Mouse (Mus musculus) thymus, adult 2 months (tissue): Measurements from ENCODE around the gene Myl6b. TPM values are rescaled to one million over a fixed set of nuclear protein-coding genes. Genes with fewer than 3 reads are reported as not detected.
"Not testable (repeated sequence)": the region's sequence is repeated elsewhere in the genome, so short reads cannot be mapped to it uniquely, and the experiment has no call there.

ENCODE experiments used
- DNase-seq: peaks from one replicate; pipeline ENCODE4 v3.0.0; 2021
- H3K27ac ChIP-seq: fragments of 200-500 bp; 2 replicates; pipeline ENCODE4 v1.5.1; 2012; ENCODE audit warnings: low read length, control low read depth; ENCODE audit not compliant: control insufficient read depth, insufficient read depth
- H3K27me3 ChIP-seq: fragments of 200-500 bp; 2 replicates; pipeline ENCODE4 v1.6.1; 2012; ENCODE audit warnings: mild to moderate bottlenecking, low read length, moderate library complexity, mixed read lengths; ENCODE audit not compliant: control insufficient read depth, insufficient read depth
- H3K36me3 ChIP-seq: fragments of 200-500 bp; 2 replicates; pipeline ENCODE4 v1.6.1; 2012; ENCODE audit warnings: mild to moderate bottlenecking, low read length, moderate library complexity; ENCODE audit not compliant: control insufficient read depth, insufficient read depth
- H3K4me1 ChIP-seq: fragments of 200-500 bp; replicated peaks from 2 replicates; pipeline ENCODE4 v1.6.1; 2012; ENCODE audit warnings: low read length; ENCODE audit not compliant: control insufficient read depth, insufficient read depth
- H3K4me3 ChIP-seq: fragments of 200-500 bp; 2 replicates; pipeline ENCODE4 v1.5.1; 2012; ENCODE audit warnings: mild to moderate bottlenecking, low read length, control low read depth, moderate library complexity; ENCODE audit not compliant: control insufficient read depth, insufficient read depth
- CTCF ChIP-seq: fragments of 200-500 bp; IDR thresholded peaks from 2 replicates; pipeline ENCODE4 v1.5.1; 2012; ENCODE audit warnings: mild to moderate bottlenecking, control low read depth, low read length, moderate library complexity, borderline replicate concordance; ENCODE audit not compliant: control insufficient read depth, poor library complexity, insufficient read depth; ENCODE audit errors: extremely low read depth
- POLR2A ChIP-seq: fragments of 200-500 bp; IDR thresholded peaks from 2 replicates; pipeline ENCODE4 v1.6.1; 2012; ENCODE audit warnings: mild to moderate bottlenecking, low read length, control low read depth, moderate library complexity; ENCODE audit not compliant: control insufficient read depth, poor library complexity, insufficient read depth; ENCODE audit errors: extremely low read depth
- WGBS: fragments of 180-500 bp; shearing (Covaris S2); methylation state at CpG from one replicate; pipeline ENCODE4 v1.1.7; 2018; 5-methylcytosine and 5-hydroxymethylcytosine counted together
- polyA plus RNA-seq: library from polyadenylated mRNA; depleted of rRNA; stranded (reverse); fragments of >200 nt; gene quantifications from 2 replicates; pipeline ENCODE4 v1.2.3, GENCODE M21; 2012

The Myl6b gene
- polyA plus RNA-seq, 1 experiment = 3.9 TPM

DNA sequence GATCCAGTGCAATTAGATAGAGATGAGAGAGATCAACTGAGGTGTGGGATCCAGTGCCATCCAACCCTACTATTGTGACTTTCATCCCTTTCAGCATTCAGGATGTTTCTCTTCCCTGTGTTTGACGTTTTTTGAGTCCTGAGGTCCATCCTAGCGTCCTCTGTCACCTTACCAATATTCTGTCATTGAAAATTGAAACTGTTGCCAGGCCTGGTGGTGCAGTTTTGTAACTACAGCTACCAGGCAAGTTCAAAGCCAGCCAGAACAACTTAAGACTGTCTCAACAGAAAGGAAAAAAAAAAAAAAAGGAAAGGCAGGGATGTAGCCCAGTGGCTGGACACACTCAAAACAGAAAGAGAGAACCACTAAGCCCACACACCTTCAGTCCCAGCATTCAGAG lies 3.2 kb downstream of the Myl6b start:
- DNase-seq = no peak

GRCm38 (mm10) chr10:128494667-128495245 lies 3.7 kb downstream of the Myl6b start:
- Histone ChIP-seq H3K4me3 (peak overlapping the region; percentile 66), H3K27me3 (no peaks in the 10 kb centered on the region), H3K4me1 (peaks cover 35% of the 10 kb centered on the region), H3K36me3 (peaks cover 18% of the 10 kb centered on the region), H3K27ac (peak overlapping the region; percentile 61)
- TF ChIP-seq POLR2A (no peak), CTCF (no peak)
- 29% methylated on average over 11 of the region's 11 CpGs for WGBS
- no peak for DNase-seq

More for the DNA sequence above, 3.2 kb downstream of the Myl6b start:
- Histone ChIP-seq H3K27ac (no peak overlapping the region), H3K4me1 (peaks cover 35% of the 10 kb centered on the region), H3K27me3 (no peaks in the 10 kb centered on the region), H3K4me3 (no peak overlapping the region), H3K36me3 (peaks cover 13% of the 10 kb centered on the region)
- 41% methylated on average over 2 of the region's 2 CpGs for WGBS
- TF ChIP-seq POLR2A (no peak), CTCF (no peak)

GRCm38 (mm10) chr10:128493695-128494666 lies 4.5 kb downstream of the Myl6b start, which contains the start of gene Myl6:
Gene Myl6 (minus strand): TSS chr10:128494145.
- TF ChIP-seq POLR2A (peak; percentile 94), CTCF (peak; percentile 57; the same call in 1 of the 2 replicates)
- under 1% methylated on average over 45 of the region's 45 CpGs for WGBS
- peak; percentile 96 for DNase-seq

GRCm38 (mm10) chr10:128493319-128493694 lies 5.2 kb downstream of the Myl6b start:
- no peaks in the 10 kb centered on the region for H3K27me3 ChIP-seq
- no peak for DNase-seq
- peak overlapping the region; percentile 70 for H3K27ac ChIP-seq
- H3K4me3 ChIP-seq = peak overlapping the region; percentile 96
- peaks cover 31% of the 10 kb centered on the region for H3K4me1 ChIP-seq
- H3K36me3 ChIP-seq = peaks cover 30% of the 10 kb centered on the region
- WGBS = under 1% methylated on average over 12 of the region's 12 CpGs
- no peak for TF ChIP-seq CTCF

More at GRCm38 (mm10) chr10:128493695-128494666, 4.5 kb downstream of the Myl6b start, which contains the start of gene Myl6:
- Histone ChIP-seq H3K27ac (peak within 1 kb of the TSS; percentile 87), H3K4me1 (peaks cover 33% of the 10 kb centered on the region), H3K36me3 (peaks cover 23% of the 10 kb centered on the region), H3K4me3 (peak within 1 kb of the TSS; percentile 96), H3K27me3 (no peaks in the 10 kb centered on the region)

GRCm38 (mm10) chr10:128492633-128493311 lies 5.7 kb downstream of the Myl6b start:
- Histone ChIP-seq H3K27me3 (no peaks in the 10 kb centered on the region), H3K4me3 (peak overlapping the region; percentile 96), H3K27ac (peak overlapping the region; percentile 70), H3K4me1 (peaks cover 29% of the 10 kb centered on the region), H3K36me3 (peaks cover 35% of the 10 kb centered on the region)
- TF ChIP-seq POLR2A (no peak), CTCF (no peak)
- WGBS = 12% methylated on average over 12 of the region's 12 CpGs
- DNase-seq = peak; percentile 38

GRCm38 (mm10) chr10:128492051-128492450 lies 6.4 kb downstream of the Myl6b start:
- Histone ChIP-seq H3K36me3 (peaks cover 42% of the 10 kb centered on the region), H3K4me1 (peaks cover 29% of the 10 kb centered on the region)
- not testable (repeated sequence) for H3K27me3 ChIP-seq, H3K27ac ChIP-seq, DNase-seq, H3K4me3 ChIP-seq
- 52% methylated on average over 8 of the region's 8 CpGs for WGBS
